Mouse (Mus musculus): Measurements from ENCODE around the gene Aff4. TPM values are rescaled to one million over a fixed set of nuclear protein-coding genes. Genes with fewer than 3 reads are reported as not detected.

Gene Aff4
- polyA plus RNA-seq, 1 experiment, result 16.4 TPM

GRCm38 (mm10) chr11:53324512-53324968 is 26.1 kb upstream of the Aff4 start, which contains the start of gene Zcchc10:
Gene Zcchc10 (plus strand): TSS chr11:53324679.
- H3K36me3 ChIP-seq (ENCODE audit: control insufficient read depth, insufficient read depth, low read length), result peaks cover 21% of the 10 kb centered on the region
- 0 out of 2 replicates have a peak, but pooled peaks cover 2% of the 10 kb centered on the region for H3K4me1 ChIP-seq (replicated peaks; ENCODE audit: control insufficient read depth, insufficient read depth, low read length)
- TF ChIP-seq POLR2A (IDR thresholded peaks at IDR 0.05; ENCODE audit: control insufficient read depth, extremely low read depth, insufficient read depth, low read length, poor library complexity) (peak; percentile 27; the same call in 1 of the 2 replicates), CTCF (IDR thresholded peaks at IDR 0.05; ENCODE audit: borderline replicate concordance, control insufficient read depth, extremely low read depth, insufficient read depth, low read length, poor library complexity) (no peak)
- DNase-seq, result peak; percentile 84
- under 1% methylated on average over 21 of the region's 21 CpGs for WGBS
- peak within 1 kb of the TSS; percentile 21; the same call in 1 of the 2 replicates for H3K27ac ChIP-seq (ENCODE audit: control insufficient read depth, insufficient read depth, low read length)
- H3K27me3 ChIP-seq (ENCODE audit: control insufficient read depth, insufficient read depth, low read length), result no peaks in the 10 kb centered on the region
- H3K4me3 ChIP-seq (ENCODE audit: control insufficient read depth, insufficient read depth, low read length), result peak within 1 kb of the TSS; percentile 98

DNA sequence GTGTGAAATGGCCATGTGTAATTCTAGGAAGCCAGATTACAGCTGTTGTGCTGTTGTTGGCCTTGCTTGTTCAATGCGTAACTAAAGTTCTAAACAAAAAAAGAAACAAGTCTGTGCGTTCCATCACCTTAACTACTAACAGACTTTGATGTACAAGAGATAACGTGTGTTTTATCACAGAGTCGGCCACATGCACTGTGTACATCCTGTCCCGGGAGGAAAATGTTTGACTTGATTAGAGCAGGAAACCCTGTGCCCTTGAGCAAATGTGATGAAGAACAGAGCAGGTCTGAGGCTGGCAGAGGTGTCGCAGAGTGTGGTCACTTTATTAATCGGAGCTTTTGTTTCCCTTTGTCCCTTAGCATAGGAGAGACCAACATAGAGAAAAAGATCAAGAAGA is 20.3 kb upstream of the Aff4 start:
- no peak for DNase-seq
- Histone ChIP-seq H3K4me3 (ENCODE audit: control insufficient read depth, insufficient read depth, low read length) (no peak overlapping the region), H3K27me3 (ENCODE audit: control insufficient read depth, insufficient read depth, low read length) (no peaks in the 10 kb centered on the region), H3K36me3 (ENCODE audit: control insufficient read depth, insufficient read depth, low read length) (peaks cover 23% of the 10 kb centered on the region), H3K27ac (ENCODE audit: control insufficient read depth, insufficient read depth, low read length) (no peak overlapping the region), H3K4me1 (replicated peaks; ENCODE audit: control insufficient read depth, insufficient read depth, low read length) (0 out of 2 replicates have a peak, but pooled peaks cover 2% of the 10 kb centered on the region)
- 51% methylated on average over 7 of the region's 7 CpGs for WGBS
- no peak for TF ChIP-seq POLR2A (IDR thresholded peaks at IDR 0.05; ENCODE audit: control insufficient read depth, extremely low read depth, insufficient read depth, low read length, poor library complexity)
- no peak for TF ChIP-seq CTCF (IDR thresholded peaks at IDR 0.05; ENCODE audit: borderline replicate concordance, control insufficient read depth, extremely low read depth, insufficient read depth, low read length, poor library complexity)

DNA sequence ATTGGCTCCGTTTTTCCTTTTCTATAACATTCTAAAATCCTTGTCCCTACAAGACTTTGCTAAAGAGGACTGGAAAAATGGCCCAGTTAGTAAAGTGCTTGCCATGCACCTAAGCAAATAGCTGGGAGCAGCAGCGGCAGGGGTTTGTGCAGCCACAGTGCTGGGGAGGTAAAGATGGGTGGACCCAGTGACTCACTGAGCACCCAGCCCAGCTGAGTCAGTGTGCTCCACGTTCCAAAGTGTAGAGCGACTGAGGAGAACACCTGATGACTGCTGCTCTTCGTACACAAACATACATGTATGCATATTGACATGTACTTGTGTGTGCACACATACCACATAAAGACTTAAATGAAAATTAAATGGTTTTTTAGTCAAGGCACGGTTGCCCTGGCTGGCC is 19.5 kb upstream of the Aff4 start:
- Histone ChIP-seq H3K36me3 (ENCODE audit: control insufficient read depth, insufficient read depth, low read length) (peaks cover 23% of the 10 kb centered on the region), H3K4me1 (replicated peaks; ENCODE audit: control insufficient read depth, insufficient read depth, low read length) (0 out of 2 replicates have a peak, but pooled peaks cover 2% of the 10 kb centered on the region)
- no peak for TF ChIP-seq POLR2A (IDR thresholded peaks at IDR 0.05; ENCODE audit: control insufficient read depth, extremely low read depth, insufficient read depth, low read length, poor library complexity)
- TF ChIP-seq CTCF (IDR thresholded peaks at IDR 0.05; ENCODE audit: borderline replicate concordance, control insufficient read depth, extremely low read depth, insufficient read depth, low read length, poor library complexity), result no peak

DNA sequence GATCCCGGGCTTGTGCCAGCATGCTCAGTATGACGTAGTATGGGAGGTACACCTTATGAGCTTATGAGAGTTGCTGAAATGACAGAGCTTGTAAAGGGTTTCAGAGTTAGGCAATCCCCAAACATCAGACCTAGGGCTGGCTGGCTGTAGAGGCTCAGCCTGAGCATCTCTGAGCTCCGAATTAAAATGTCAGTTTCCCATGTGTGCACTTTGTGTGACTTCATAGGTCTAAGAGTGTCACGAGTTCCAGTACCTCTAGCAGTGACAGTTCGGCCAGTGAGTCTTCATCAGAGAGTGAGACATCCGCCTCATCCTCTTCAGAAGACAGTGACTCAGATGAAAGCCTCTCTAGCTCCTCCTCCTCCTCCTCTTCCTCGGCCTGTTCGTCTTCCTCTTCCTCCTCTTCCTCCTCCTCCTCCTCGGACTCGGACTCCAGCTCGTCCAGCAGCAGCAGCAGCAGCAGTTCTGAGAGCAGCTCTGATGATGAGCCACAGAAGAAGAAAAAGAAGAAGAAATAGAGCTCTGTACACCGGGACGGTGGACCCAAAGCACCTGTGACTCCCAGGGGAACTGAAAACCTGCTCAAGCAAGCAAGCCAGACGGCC is 18.5 kb upstream of the Aff4 start:
- WGBS, result 89% methylated on average over 14 of the region's 14 CpGs
- Histone ChIP-seq H3K4me1 (replicated peaks; ENCODE audit: control insufficient read depth, insufficient read depth, low read length) (0 out of 2 replicates have a peak, but pooled peaks cover 2% of the 10 kb centered on the region), H3K27me3 (ENCODE audit: control insufficient read depth, insufficient read depth, low read length) (no peaks in the 10 kb centered on the region), H3K36me3 (ENCODE audit: control insufficient read depth, insufficient read depth, low read length) (peaks cover 22% of the 10 kb centered on the region), H3K27ac (ENCODE audit: control insufficient read depth, insufficient read depth, low read length) (no peak overlapping the region), H3K4me3 (ENCODE audit: control insufficient read depth, insufficient read depth, low read length) (no peak overlapping the region)
- no peak for DNase-seq
- no peak for TF ChIP-seq POLR2A (IDR thresholded peaks at IDR 0.05; ENCODE audit: control insufficient read depth, extremely low read depth, insufficient read depth, low read length, poor library complexity)
- TF ChIP-seq CTCF (IDR thresholded peaks at IDR 0.05; ENCODE audit: borderline replicate concordance, control insufficient read depth, extremely low read depth, insufficient read depth, low read length, poor library complexity), result no peak

More for the DNA sequence above, 19.5 kb upstream of the Aff4 start:
- WGBS, result 94% methylated on average over 6 of the region's 6 CpGs
- no peak overlapping the region for H3K27ac ChIP-seq (ENCODE audit: control insufficient read depth, insufficient read depth, low read length)
- no peak for DNase-seq
- no peak overlapping the region for H3K4me3 ChIP-seq (ENCODE audit: control insufficient read depth, insufficient read depth, low read length)
- no peaks in the 10 kb centered on the region for H3K27me3 ChIP-seq (ENCODE audit: control insufficient read depth, insufficient read depth, low read length)

DNA sequence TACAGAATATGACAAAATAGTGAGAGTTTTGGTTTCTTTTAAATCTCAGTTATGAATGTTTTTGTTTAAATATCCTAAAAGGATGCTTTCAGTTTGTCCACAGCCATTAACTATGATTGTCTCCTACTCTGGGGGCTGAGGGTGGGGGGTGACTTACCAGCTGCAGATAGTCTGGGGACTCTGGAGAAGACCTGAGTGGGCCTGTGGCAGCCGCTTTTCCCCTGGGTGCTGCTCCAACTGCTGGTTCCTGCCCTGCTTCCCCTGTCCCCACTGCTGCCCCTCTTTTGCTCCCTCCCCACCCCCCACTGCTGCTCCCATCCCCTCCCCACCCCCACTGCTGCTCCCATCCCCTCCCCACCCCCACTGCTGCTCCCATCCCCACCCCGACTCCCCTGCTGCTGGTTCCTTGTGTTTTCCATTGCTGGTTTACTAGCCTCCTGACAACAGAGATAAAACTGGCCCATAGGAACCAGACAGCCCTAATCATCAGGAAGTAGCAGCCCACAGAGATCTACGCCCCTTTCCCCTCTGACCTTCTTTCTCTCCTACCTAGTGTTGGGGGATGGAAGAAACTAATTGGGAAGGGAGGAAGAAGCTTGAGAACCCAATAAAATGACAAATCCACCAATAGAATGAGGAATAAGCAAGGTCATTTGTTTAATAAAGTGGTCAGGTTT is 15.0 kb upstream of the Aff4 start:
- Histone ChIP-seq H3K4me1 (replicated peaks; ENCODE audit: control insufficient read depth, insufficient read depth, low read length) (no peaks in the 10 kb centered on the region), H3K27me3 (ENCODE audit: control insufficient read depth, insufficient read depth, low read length) (no peaks in the 10 kb centered on the region), H3K4me3 (ENCODE audit: control insufficient read depth, insufficient read depth, low read length) (no peak overlapping the region), H3K27ac (ENCODE audit: control insufficient read depth, insufficient read depth, low read length) (no peak overlapping the region), H3K36me3 (ENCODE audit: control insufficient read depth, insufficient read depth, low read length) (no peaks in the 10 kb centered on the region)
- no peak for DNase-seq
- 93% methylated on average over 3 of the region's 3 CpGs for WGBS
- no peak for TF ChIP-seq CTCF (IDR thresholded peaks at IDR 0.05; ENCODE audit: borderline replicate concordance, control insufficient read depth, extremely low read depth, insufficient read depth, low read length, poor library complexity)
- TF ChIP-seq POLR2A (IDR thresholded peaks at IDR 0.05; ENCODE audit: control insufficient read depth, extremely low read depth, insufficient read depth, low read length, poor library complexity), result no peak

GRCm38 (mm10) chr11:53336182-53336571 is 14.5 kb upstream of the Aff4 start:
- Histone ChIP-seq H3K27me3 (ENCODE audit: control insufficient read depth, insufficient read depth, low read length) (no peaks in the 10 kb centered on the region), H3K4me3 (ENCODE audit: control insufficient read depth, insufficient read depth, low read length) (no peak overlapping the region), H3K27ac (ENCODE audit: control insufficient read depth, insufficient read depth, low read length) (no peak overlapping the region), H3K36me3 (ENCODE audit: control insufficient read depth, insufficient read depth, low read length) (no peaks in the 10 kb centered on the region), H3K4me1 (replicated peaks; ENCODE audit: control insufficient read depth, insufficient read depth, low read length) (no peaks in the 10 kb centered on the region)
- DNase-seq, result no peak
- TF ChIP-seq POLR2A (IDR thresholded peaks at IDR 0.05; ENCODE audit: control insufficient read depth, extremely low read depth, insufficient read depth, low read length, poor library complexity), result no peak
- TF ChIP-seq CTCF (IDR thresholded peaks at IDR 0.05; ENCODE audit: borderline replicate concordance, control insufficient read depth, extremely low read depth, insufficient read depth, low read length, poor library complexity), result no peak

Data from thymus, adult 2 months (tissue).